ENCODE assay signal across 14 mouse cellular contexts in the genomic region with DNA sequence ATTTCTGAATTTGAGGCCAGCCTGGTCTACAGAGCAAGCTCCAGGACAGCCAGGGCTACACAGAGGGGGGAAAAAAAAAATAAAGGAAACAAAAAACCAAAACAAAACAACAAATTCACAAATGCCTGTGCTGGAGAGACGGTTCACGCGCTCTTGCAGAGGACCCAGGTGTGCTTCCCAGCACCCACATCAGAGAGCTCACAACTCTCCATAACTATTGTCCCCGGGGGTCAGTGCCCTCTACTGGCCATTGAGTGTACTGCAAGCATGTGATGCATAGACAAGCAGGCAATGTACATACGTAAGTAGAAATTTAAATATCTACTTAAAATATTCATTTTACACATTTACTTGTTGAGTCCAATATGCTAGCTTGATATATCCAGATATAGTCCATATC. TPM values are rescaled to one million over a fixed set of nuclear protein-coding genes. Genes with fewer than 3 reads are reported as not detected.
DNase-seq lines count a peak whose midpoint lies in the region; ATAC-seq and TF ChIP-seq lines count a peak whose summit lies in the region.
"Had no signal": no experiment of that assay in that cellular context is flagged by ENCODE, and none has a peak within 500 bp of the region (broad histone marks: within the 10 kb centered on the region; RNA-seq: fewer than 3 reads in every experiment).

No protein-coding gene starts in this region.

- peak; percentile 60 for TF ChIP-seq CTCF in intestine, postnatal 0 days (IDR thresholded peaks at IDR 0.05; ENCODE audit: low read depth)
- peak; percentile 59 for TF ChIP-seq CTCF in brain, embryonic 14.5 days (IDR thresholded peaks at IDR 0.05; ENCODE audit: borderline replicate concordance, extremely low read depth, insufficient read depth, insufficient read length)

- H3K9me3 ChIP-seq in intestine, postnatal 0 days (ENCODE audit: control insufficient read depth), result no peaks in the 10 kb centered on the region
- H3K9me3 ChIP-seq in intestine, embryonic 16.5 days (ENCODE audit: control insufficient read depth, low read length), result 0 out of 2 replicates have a peak, but pooled peaks cover 3% of the 10 kb centered on the region
- H3K9me3 ChIP-seq: lung, embryonic 15.5 days had no signal

- H3K27me3 ChIP-seq in intestine, postnatal 0 days (replicated peaks; ENCODE audit: control insufficient read depth, insufficient read depth, low read length), result 0 out of 2 replicates have a peak, but pooled peaks cover 5% of the 10 kb centered on the region
- no peaks in the 10 kb centered on the region for H3K27me3 ChIP-seq in intestine, embryonic 16.5 days (replicated peaks; ENCODE audit: control insufficient read depth, insufficient read depth, low read length)
- H3K27me3 ChIP-seq: lung, embryonic 15.5 days had no signal

- no peak for ATAC-seq in intestine, postnatal 0 days
- no peak for ATAC-seq in intestine, embryonic 16.5 days
- ATAC-seq: midbrain, embryonic 16.5 days had no signal

- 90% methylated on average over 5 of the region's 5 CpGs for WGBS in intestine, postnatal 0 days
- 88% methylated on average over 5 of the region's 5 CpGs for WGBS in intestine, embryonic 16.5 days

- H3K36me3 ChIP-seq in intestine, postnatal 0 days (ENCODE audit: control insufficient read depth, insufficient read depth), result no peaks in the 10 kb centered on the region
- no peaks in the 10 kb centered on the region for H3K36me3 ChIP-seq in intestine, embryonic 16.5 days (ENCODE audit: control insufficient read depth, insufficient read depth, low read length)
- H3K36me3 ChIP-seq: lung, embryonic 15.5 days had no signal

- H3K4me2 ChIP-seq in intestine, postnatal 0 days (replicated peaks; ENCODE audit: low read depth), result no peak overlapping the region
- no peak overlapping the region for H3K4me2 ChIP-seq in intestine, embryonic 16.5 days (ENCODE audit: low read depth, low read length)
- H3K4me2 ChIP-seq: lung, embryonic 15.5 days had no signal

- H3K4me1 ChIP-seq in intestine, postnatal 0 days (replicated peaks; ENCODE audit: control insufficient read depth, insufficient read depth, low read length), result no peaks in the 10 kb centered on the region
- H3K4me1 ChIP-seq in intestine, embryonic 16.5 days (ENCODE audit: control insufficient read depth, insufficient read depth, low read length), result peaks cover 6% of the 10 kb centered on the region; the same call in 1 of the 2 replicates

- no peak overlapping the region for H3K9ac ChIP-seq in intestine, postnatal 0 days (ENCODE audit: low read depth, low read length)
- no peak overlapping the region for H3K9ac ChIP-seq in intestine, embryonic 16.5 days (ENCODE audit: low read depth, low read length)
- H3K9ac ChIP-seq: lung, embryonic 15.5 days had no signal

- no peak overlapping the region for H3K27ac ChIP-seq in intestine, postnatal 0 days (ENCODE audit: low read depth, low read length)
- no peak overlapping the region for H3K27ac ChIP-seq in intestine, embryonic 16.5 days (ENCODE audit: low read length)
- H3K27ac ChIP-seq: lung, embryonic 15.5 days had no signal

- TF ChIP-seq POLR2A in brain, embryonic 14.5 days (IDR thresholded peaks at IDR 0.05; ENCODE audit: borderline replicate concordance, extremely low read depth, insufficient read depth, insufficient read length, poor library complexity, severe bottlenecking), result no peak

- no peak overlapping the region for H3K4me3 ChIP-seq in intestine, postnatal 0 days (ENCODE audit: low read depth, low read length)
- H3K4me3 ChIP-seq in intestine, embryonic 16.5 days (ENCODE audit: low read length), result no peak overlapping the region
- H3K4me3 ChIP-seq: lung, embryonic 15.5 days had no signal

- peak; percentile 38 for DNase-seq in thymus, postnatal 14 days
- DNase-seq in thymus, postnatal 36 days, result no peak
- no peak for DNase-seq in brain, embryonic 14.5 days (ENCODE audit: low read depth)
- DNase-seq in frontal cortex, postnatal 36 days (ENCODE audit: low spot score in 2 of 2), result no peak
- DNase-seq in layer of hippocampus, adult 8-10 months (ENCODE audit: low spot score in 2 of 2), result no peak
- DNase-seq: adrenal gland, postnatal 14 days; cerebellum, postnatal 14 days; heart, postnatal 14 days; kidney, adult 8-10 months; spleen, adult 18-20 months had no signal

RNA-seq across cellular contexts. Expression of gene Gins2, which starts 5.5 kb away (rescaled TPM):
- 23.1 and 23.7 TPM in 2 replicates for polyA plus RNA-seq in intestine, postnatal 0 days (2015; fragmentation: Nextera tagmentation; extraction: Ambion mirVana)
- 75.1 and 87.5 TPM in 2 replicates for polyA plus RNA-seq in intestine, embryonic 16.5 days (2015; fragmentation: Nextera tagmentation; extraction: Ambion mirVana)
- polyA plus RNA-seq in brain, embryonic 14.5 days (2012; rRNA removed), result 22.9 and 37.8 TPM in 2 replicates
- 1 to 10 TPM; 2.4 to 4.8 (median 2.8) TPM for total RNA-seq in layer of hippocampus, adult 8-10 months (2022)

RNA-seq across cellular contexts. Expression of gene 1190005I06Rik, which starts 52.9 kb away (rescaled TPM):
- 3.9 and 4.0 TPM in 2 replicates for polyA plus RNA-seq in intestine, postnatal 0 days (2015; fragmentation: Nextera tagmentation; extraction: Ambion mirVana)
- polyA plus RNA-seq in intestine, embryonic 16.5 days (2015; fragmentation: Nextera tagmentation; extraction: Ambion mirVana), result 1.8 and 1.9 TPM in 2 replicates
- 6.0 and 7.4 TPM in 2 replicates for polyA plus RNA-seq in brain, embryonic 14.5 days (2012; rRNA removed)
- 10 to 100 TPM in 3 of 4 experiments, 1 to 10 TPM in 1; 8.4 to 16.2 (median 14.1) TPM for total RNA-seq in layer of hippocampus, adult 8-10 months (2022)
